Mouse (Mus musculus): Measurements from ENCODE around the gene Slc22a4.

DNA sequence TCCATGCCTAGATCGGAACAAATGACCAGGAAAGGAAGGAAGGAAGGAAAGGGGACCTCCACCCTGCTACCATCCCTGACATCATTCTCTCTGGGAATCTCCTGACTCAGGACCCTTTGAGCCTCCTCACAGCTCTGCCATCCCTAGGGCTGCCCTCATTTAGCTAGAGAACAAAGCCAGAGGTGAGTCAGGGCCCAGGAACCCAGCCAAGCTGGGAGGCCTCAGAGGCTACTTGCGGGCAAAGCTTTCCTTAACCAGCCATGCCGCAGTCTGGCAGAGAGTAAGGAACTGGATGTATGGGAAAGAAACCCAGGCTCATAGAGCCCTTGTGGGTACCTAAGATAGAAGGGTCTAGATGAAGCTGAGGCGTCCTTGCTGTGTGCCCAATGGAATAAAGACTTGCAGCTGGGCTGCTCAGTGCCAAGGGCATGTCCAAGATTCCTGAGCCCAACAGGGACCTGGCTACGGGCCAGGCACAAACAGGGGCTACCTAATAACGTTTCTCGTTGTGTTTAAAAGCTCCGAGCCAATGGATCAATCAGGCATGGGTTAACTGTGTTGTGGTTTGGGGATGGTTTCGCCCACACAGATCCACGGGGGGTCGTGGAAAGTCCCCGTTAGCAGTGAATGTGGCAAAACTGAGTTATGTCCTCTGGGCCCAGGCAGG lies 34.3 kb upstream of the Slc22a4 start:
- TF ChIP-seq CTCF (IDR thresholded peaks at IDR 0.05; ENCODE audit: low read depth) (no peak), EP300 (IDR thresholded peaks at IDR 0.05; ENCODE audit: low read depth) (no peak)

All from liver, postnatal 0 days (tissue).